Mouse (Mus musculus) thymus, postnatal 25 days (tissue): ENCODE measurements at regions not wholly inside any gene's neighbourhood (a gene's known extent, or its start where the extent isn't known, plus 50 kb on each side); places are given as distances from the start of the nearest gene placed in this dataset.

Experiments
- DNase-seq: peaks from one replicate; pipeline ENCODE4 v3.0.0; 2022

GRCm38 (mm10) chr3:115655020-115655419 is 59.9 kb downstream of the S1pr1 start:
- DNase-seq: no peak

- DNase-seq: no peak
These were observed 62.6 kb downstream of the S1pr1 start for GRCm38 (mm10) chr3:115652236-115652635.

- no peak for DNase-seq
These were observed 65.3 kb downstream of the S1pr1 start for GRCm38 (mm10) chr3:115649338-115650117.

- DNase-seq: no peak
These were observed 67.9 kb downstream of the S1pr1 start for GRCm38 (mm10) chr3:115646993-115647392.

- no peak for DNase-seq
These were observed 70.6 kb downstream of the S1pr1 start for GRCm38 (mm10) chr3:115644307-115644706.

GRCm38 (mm10) chr3:115642846-115643260 is 72.0 kb downstream of the S1pr1 start:
- peak; percentile 84 for DNase-seq

- peak; percentile 52 for DNase-seq
These were observed 72.6 kb downstream of the S1pr1 start for GRCm38 (mm10) chr3:115642001-115642845.

- DNase-seq: no peak
These were observed 73.5 kb downstream of the S1pr1 start for GRCm38 (mm10) chr3:115641411-115641810.

GRCm38 (mm10) chr3:115635487-115635886 is 79.4 kb downstream of the S1pr1 start:
- DNase-seq: no peak

- no peak for DNase-seq
These were observed 79.8 kb downstream of the S1pr1 start for GRCm38 (mm10) chr3:115635081-115635480.

- DNase-seq: no peak
These were observed 82.5 kb downstream of the S1pr1 start for GRCm38 (mm10) chr3:115632417-115632743.

GRCm38 (mm10) chr3:115631573-115632416 is 83.1 kb downstream of the S1pr1 start:
- no peak for DNase-seq

- DNase-seq: no peak
These were observed 92.0 kb downstream of the S1pr1 start for GRCm38 (mm10) chr3:115622920-115623319.

GRCm38 (mm10) chr3:115622300-115622699 is 92.6 kb downstream of the S1pr1 start:
- DNase-seq: no peak

- no peak for DNase-seq
These were observed 94.9 kb downstream of the S1pr1 start for GRCm38 (mm10) chr3:115619970-115620369.

GRCm38 (mm10) chr3:115615994-115616598 is 98.8 kb downstream of the S1pr1 start:
- DNase-seq: peak; percentile 27

- DNase-seq: no peak
These were observed 102.0 kb downstream of the S1pr1 start for GRCm38 (mm10) chr3:115612859-115613258.

GRCm38 (mm10) chr3:115608087-115608486 is 106.8 kb downstream of the S1pr1 start:
- DNase-seq: no peak

- DNase-seq: no peak
These were observed 110.1 kb downstream of the S1pr1 start for GRCm38 (mm10) chr3:115604734-115605279.

- DNase-seq: no peak
These were observed 110.6 kb downstream of the S1pr1 start for GRCm38 (mm10) chr3:115604267-115604666.

GRCm38 (mm10) chr3:115603803-115604202 is 111.1 kb downstream of the S1pr1 start:
- no peak for DNase-seq

GRCm38 (mm10) chr3:115599281-115599680 is 115.6 kb downstream of the S1pr1 start:
- DNase-seq: no peak
